Mouse (Mus musculus): Measurements from ENCODE around the gene Mybphl. TPM values are rescaled to one million over a fixed set of nuclear protein-coding genes. Genes with fewer than 3 reads are reported as not detected.

Gene Mybphl
- polyA plus RNA-seq, 1 experiment, result not detected

- peak in 1 of 2 experiments; percentile 49 for DNase-seq
- WGBS, result 10% methylated on average over 3 of the region's 3 CpGs
- Histone ChIP-seq H3K27me3 (ENCODE audit: control insufficient read depth, insufficient read depth, low read length) (no peaks in the 10 kb centered on the region), H3K4me1 (ENCODE audit: control insufficient read depth, insufficient read depth, low read length) (peaks cover 9% of the 10 kb centered on the region), H3K27ac (ENCODE audit: insufficient read depth, low read length) (no peak overlapping the region), H3K4me3 (replicated peaks; ENCODE audit: insufficient read depth, low read depth, low read length) (no peak overlapping the region)
- TF ChIP-seq POLR2A (IDR thresholded peaks at IDR 0.05; ENCODE audit: borderline replicate concordance, insufficient read depth, low read length), result no peak
- no peak for TF ChIP-seq CTCF (IDR thresholded peaks at IDR 0.05; ENCODE audit: borderline replicate concordance, insufficient read depth, low read depth, low read length)
These were observed 36.8 kb upstream of the Mybphl start for GRCm38 (mm10) chr3:108327916-108328315.

- TF ChIP-seq POLR2A (IDR thresholded peaks at IDR 0.05; ENCODE audit: borderline replicate concordance, insufficient read depth, low read length) (no peak), CTCF (IDR thresholded peaks at IDR 0.05; ENCODE audit: borderline replicate concordance, insufficient read depth, low read depth, low read length) (no peak)
- peaks cover 9% of the 10 kb centered on the region for H3K4me1 ChIP-seq (ENCODE audit: control insufficient read depth, insufficient read depth, low read length)
- 18% methylated on average over 9 of the region's 9 CpGs for WGBS
- peak; percentile 34 to 43 for DNase-seq
- no peak overlapping the region for H3K4me3 ChIP-seq (replicated peaks; ENCODE audit: insufficient read depth, low read depth, low read length)
- no peak overlapping the region for H3K27ac ChIP-seq (ENCODE audit: insufficient read depth, low read length)
- no peaks in the 10 kb centered on the region for H3K27me3 ChIP-seq (ENCODE audit: control insufficient read depth, insufficient read depth, low read length)
These were observed 36.3 kb upstream of the Mybphl start for GRCm38 (mm10) chr3:108328441-108328841.

GRCm38 (mm10) chr3:108330812-108331211 is 33.9 kb upstream of the Mybphl start:
- 89% methylated on average over 6 of the region's 6 CpGs for WGBS
- no peaks in the 10 kb centered on the region for H3K27me3 ChIP-seq (ENCODE audit: control insufficient read depth, insufficient read depth, low read length)
- no peak overlapping the region for H3K4me3 ChIP-seq (replicated peaks; ENCODE audit: insufficient read depth, low read depth, low read length)
- no peak overlapping the region for H3K27ac ChIP-seq (ENCODE audit: insufficient read depth, low read length)
- H3K4me1 ChIP-seq (ENCODE audit: control insufficient read depth, insufficient read depth, low read length), result peaks cover 9% of the 10 kb centered on the region
- TF ChIP-seq CTCF (IDR thresholded peaks at IDR 0.05; ENCODE audit: borderline replicate concordance, insufficient read depth, low read depth, low read length), result no peak
- TF ChIP-seq POLR2A (IDR thresholded peaks at IDR 0.05; ENCODE audit: borderline replicate concordance, insufficient read depth, low read length), result no peak
- DNase-seq, result no peak

- DNase-seq, result no peak
- Histone ChIP-seq H3K4me1 (ENCODE audit: control insufficient read depth, insufficient read depth, low read length) (no peaks in the 10 kb centered on the region), H3K27ac (ENCODE audit: insufficient read depth, low read length) (no peak overlapping the region), H3K27me3 (ENCODE audit: control insufficient read depth, insufficient read depth, low read length) (no peaks in the 10 kb centered on the region), H3K4me3 (replicated peaks; ENCODE audit: insufficient read depth, low read depth, low read length) (no peak overlapping the region)
- WGBS, result 96% methylated on average over 5 of the region's 5 CpGs
- no peak for TF ChIP-seq CTCF (IDR thresholded peaks at IDR 0.05; ENCODE audit: borderline replicate concordance, insufficient read depth, low read depth, low read length)
- TF ChIP-seq POLR2A (IDR thresholded peaks at IDR 0.05; ENCODE audit: borderline replicate concordance, insufficient read depth, low read length), result no peak
These were observed 27.8 kb upstream of the Mybphl start for GRCm38 (mm10) chr3:108336878-108337277.

DNA sequence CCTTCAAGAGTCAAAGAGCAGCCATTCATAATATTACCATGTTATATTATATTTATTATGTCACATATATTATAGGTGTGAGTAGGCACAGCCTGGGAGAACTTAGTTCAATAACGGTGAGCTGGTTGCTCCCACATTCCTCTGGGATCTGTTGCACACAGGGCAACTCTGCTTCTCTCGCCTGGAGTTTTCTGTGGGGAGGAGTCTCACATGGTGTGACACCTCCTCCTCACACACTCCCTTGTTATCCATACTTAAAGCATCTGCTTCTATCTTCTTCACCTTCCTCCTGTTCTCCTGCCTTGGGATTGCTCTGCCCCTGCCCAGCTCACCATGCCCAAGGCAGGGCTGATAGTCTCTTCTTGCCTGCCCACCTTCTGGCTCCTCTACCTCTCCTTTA is 23.7 kb upstream of the Mybphl start:
- Histone ChIP-seq H3K4me1 (ENCODE audit: control insufficient read depth, insufficient read depth, low read length) (no peaks in the 10 kb centered on the region), H3K27ac (ENCODE audit: insufficient read depth, low read length) (no peak overlapping the region), H3K4me3 (replicated peaks; ENCODE audit: insufficient read depth, low read depth, low read length) (no peak overlapping the region), H3K27me3 (ENCODE audit: control insufficient read depth, insufficient read depth, low read length) (no peaks in the 10 kb centered on the region)
- 93% methylated on average over 2 of the region's 2 CpGs for WGBS
- no peak for DNase-seq
- TF ChIP-seq CTCF (IDR thresholded peaks at IDR 0.05; ENCODE audit: borderline replicate concordance, insufficient read depth, low read depth, low read length) (no peak), POLR2A (IDR thresholded peaks at IDR 0.05; ENCODE audit: borderline replicate concordance, insufficient read depth, low read length) (no peak)

- Histone ChIP-seq H3K27ac (ENCODE audit: insufficient read depth, low read length) (no peak overlapping the region), H3K4me1 (ENCODE audit: control insufficient read depth, insufficient read depth, low read length) (no peaks in the 10 kb centered on the region), H3K4me3 (replicated peaks; ENCODE audit: insufficient read depth, low read depth, low read length) (no peak overlapping the region), H3K27me3 (ENCODE audit: control insufficient read depth, insufficient read depth, low read length) (no peaks in the 10 kb centered on the region)
- WGBS, result 59% methylated on average over 7 of the region's 7 CpGs
- no peak for DNase-seq
- TF ChIP-seq CTCF (IDR thresholded peaks at IDR 0.05; ENCODE audit: borderline replicate concordance, insufficient read depth, low read depth, low read length), result no peak
- no peak for TF ChIP-seq POLR2A (IDR thresholded peaks at IDR 0.05; ENCODE audit: borderline replicate concordance, insufficient read depth, low read length)
These were observed 22.5 kb upstream of the Mybphl start for GRCm38 (mm10) chr3:108342185-108342584.

- Histone ChIP-seq H3K4me3 (replicated peaks; ENCODE audit: insufficient read depth, low read depth, low read length) (no peak overlapping the region), H3K27me3 (ENCODE audit: control insufficient read depth, insufficient read depth, low read length) (no peaks in the 10 kb centered on the region), H3K27ac (ENCODE audit: insufficient read depth, low read length) (no peak overlapping the region), H3K4me1 (ENCODE audit: control insufficient read depth, insufficient read depth, low read length) (no peaks in the 10 kb centered on the region)
- TF ChIP-seq POLR2A (IDR thresholded peaks at IDR 0.05; ENCODE audit: borderline replicate concordance, insufficient read depth, low read length) (no peak), CTCF (IDR thresholded peaks at IDR 0.05; ENCODE audit: borderline replicate concordance, insufficient read depth, low read depth, low read length) (no peak)
- 89% methylated on average over 7 of the region's 7 CpGs for WGBS
- no peak for DNase-seq
These were observed 18.9 kb upstream of the Mybphl start for GRCm38 (mm10) chr3:108345855-108346254.

DNA sequence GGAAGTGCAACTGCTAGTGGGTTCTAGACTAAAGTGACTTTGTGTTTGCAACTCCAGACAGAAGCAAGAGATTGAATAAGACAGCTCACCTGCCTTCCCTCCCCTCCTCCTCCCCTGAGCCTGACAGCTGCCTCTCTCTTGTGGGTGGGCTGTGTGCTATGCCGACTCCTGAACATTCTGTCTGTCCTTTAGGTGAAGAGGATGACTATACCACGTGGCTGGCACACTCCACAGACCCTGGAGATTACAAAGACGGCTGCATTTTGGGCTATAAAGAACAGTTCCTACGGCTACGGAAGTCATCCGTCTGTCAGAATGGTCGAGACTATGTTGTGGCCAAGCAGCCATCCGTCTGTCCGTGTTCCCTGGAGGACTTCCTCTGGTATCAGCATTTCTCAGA is 16.3 kb upstream of the Mybphl start:
- H3K4me3 ChIP-seq (replicated peaks; ENCODE audit: insufficient read depth, low read depth, low read length), result no peak overlapping the region
- no peaks in the 10 kb centered on the region for H3K27me3 ChIP-seq (ENCODE audit: control insufficient read depth, insufficient read depth, low read length)
- 77% methylated on average over 9 of the region's 9 CpGs for WGBS
- TF ChIP-seq CTCF (IDR thresholded peaks at IDR 0.05; ENCODE audit: borderline replicate concordance, insufficient read depth, low read depth, low read length) (no peak), POLR2A (IDR thresholded peaks at IDR 0.05; ENCODE audit: borderline replicate concordance, insufficient read depth, low read length) (no peak)
- no peaks in the 10 kb centered on the region for H3K4me1 ChIP-seq (ENCODE audit: control insufficient read depth, insufficient read depth, low read length)
- DNase-seq, result no peak
- H3K27ac ChIP-seq (ENCODE audit: insufficient read depth, low read length), result no peak overlapping the region

Measured in cerebellum, adult 2 months (tissue).